In genomic region chr6:85232836-85233623, GRCm38 (mm10) we compare ENCODE assay signal across 16 mouse cellular contexts. TPM values are rescaled to one million over a fixed set of nuclear protein-coding genes. Genes with fewer than 3 reads are reported as not detected.
DNase-seq lines count a peak whose midpoint lies in the region; ATAC-seq lines count a peak whose summit lies in the region.
"Had no signal": no experiment of that assay in that cellular context is flagged by ENCODE, and none has a peak within 500 bp of the region (broad histone marks: within the 10 kb centered on the region; RNA-seq: fewer than 3 reads in every experiment).

No protein-coding gene starts in this region.

- H3K4me3 ChIP-seq in forebrain, embryonic 10.5 days: no peak overlapping the region
- H3K4me3 ChIP-seq in forebrain, embryonic 13.5 days: no peak overlapping the region
- H3K4me3 ChIP-seq in midbrain, embryonic 13.5 days (replicated peaks): no peak overlapping the region
- H3K4me3 ChIP-seq in midbrain, embryonic 16.5 days (ENCODE audit: low read depth, low read length): no peak overlapping the region
- H3K4me3 ChIP-seq in intestine, embryonic 16.5 days (ENCODE audit: low read length): no peak overlapping the region
- H3K4me3 ChIP-seq: heart, embryonic 13.5 days; liver, embryonic 12.5 days had no signal

- DNase-seq in forebrain, embryonic 10.5 days (ENCODE audit: extremely low spot score, low spot score): no peak
- DNase-seq in embryo, embryonic 10.5 days (ENCODE audit: low spot score): no peak
- DNase-seq: cerebellum, postnatal 14 days; heart, postnatal 4 days; lung, postnatal 10 days; thymus, postnatal 14 days had no signal

- H3K27me3 ChIP-seq in forebrain, embryonic 10.5 days (ENCODE audit: poor library complexity, severe bottlenecking): peaks cover 65% of the 10 kb centered on the region
- H3K27me3 ChIP-seq in forebrain, embryonic 13.5 days: no peaks in the 10 kb centered on the region
- 0 out of 2 replicates have a peak, but pooled peaks cover 3% of the 10 kb centered on the region for H3K27me3 ChIP-seq in midbrain, embryonic 13.5 days
- H3K27me3 ChIP-seq in midbrain, embryonic 16.5 days (ENCODE audit: control insufficient read depth, insufficient read depth, low read depth, low read length): no peaks in the 10 kb centered on the region
- H3K27me3 ChIP-seq in intestine, embryonic 16.5 days (replicated peaks; ENCODE audit: control insufficient read depth, insufficient read depth, low read length): no peaks in the 10 kb centered on the region
- H3K27me3 ChIP-seq: Patski had no signal

- peaks cover 6% of the 10 kb centered on the region; the same call in 1 of the 2 replicates for H3K36me3 ChIP-seq in forebrain, embryonic 10.5 days (replicated peaks)
- H3K36me3 ChIP-seq in forebrain, embryonic 13.5 days (ENCODE audit: poor library complexity, severe bottlenecking): no peaks in the 10 kb centered on the region
- H3K36me3 ChIP-seq in midbrain, embryonic 13.5 days: no peaks in the 10 kb centered on the region
- no peaks in the 10 kb centered on the region for H3K36me3 ChIP-seq in midbrain, embryonic 16.5 days (ENCODE audit: control insufficient read depth, insufficient read depth, low read length)
- no peaks in the 10 kb centered on the region for H3K36me3 ChIP-seq in intestine, embryonic 16.5 days (ENCODE audit: control insufficient read depth, insufficient read depth, low read length)
- H3K36me3 ChIP-seq: heart, embryonic 13.5 days; liver, embryonic 12.5 days had no signal

- H3K4me1 ChIP-seq in forebrain, embryonic 10.5 days: peaks cover 62% of the 10 kb centered on the region
- H3K4me1 ChIP-seq in forebrain, embryonic 13.5 days: peaks cover 60% of the 10 kb centered on the region
- H3K4me1 ChIP-seq in midbrain, embryonic 13.5 days (replicated peaks): peaks cover 26% of the 10 kb centered on the region
- H3K4me1 ChIP-seq in midbrain, embryonic 16.5 days (ENCODE audit: control insufficient read depth, insufficient read depth, low read length): no peaks in the 10 kb centered on the region
- H3K4me1 ChIP-seq in intestine, embryonic 16.5 days (ENCODE audit: control insufficient read depth, insufficient read depth, low read length): peaks cover 12% of the 10 kb centered on the region; the same call in 1 of the 2 replicates

- 45% methylated on average over 7 of the region's 7 CpGs for WGBS in forebrain, embryonic 10.5 days
- 51% methylated on average over 7 of the region's 7 CpGs for WGBS in forebrain, embryonic 13.5 days
- 43% methylated on average over 7 of the region's 7 CpGs for WGBS in midbrain, embryonic 13.5 days
- 44% methylated on average over 7 of the region's 7 CpGs for WGBS in midbrain, embryonic 16.5 days
- 25% methylated on average over 7 of the region's 7 CpGs for WGBS in intestine, embryonic 16.5 days

- no peaks in the 10 kb centered on the region for H3K9me3 ChIP-seq in forebrain, embryonic 10.5 days
- no peaks in the 10 kb centered on the region for H3K9me3 ChIP-seq in forebrain, embryonic 13.5 days (replicated peaks)
- H3K9me3 ChIP-seq in midbrain, embryonic 13.5 days: no peaks in the 10 kb centered on the region
- no peaks in the 10 kb centered on the region for H3K9me3 ChIP-seq in midbrain, embryonic 16.5 days (replicated peaks; ENCODE audit: control insufficient read depth, low read length, poor library complexity, severe bottlenecking)
- H3K9me3 ChIP-seq in intestine, embryonic 16.5 days (ENCODE audit: control insufficient read depth, low read length): no peaks in the 10 kb centered on the region
- H3K9me3 ChIP-seq: heart, embryonic 13.5 days; liver, embryonic 12.5 days had no signal

- no peak for ATAC-seq in forebrain, embryonic 13.5 days
- no peak for ATAC-seq in midbrain, embryonic 13.5 days
- no peak for ATAC-seq in midbrain, embryonic 16.5 days
- peak; percentile 74 for ATAC-seq in intestine, embryonic 16.5 days
- no peak for ATAC-seq in erythroblast, adult 5-6 weeks (replicated peaks; ENCODE audit: low FRiP score, poor library complexity, severe bottlenecking)
- ATAC-seq: liver, embryonic 12.5 days; Patski had no signal

- H3K4me2 ChIP-seq in forebrain, embryonic 13.5 days: no peak overlapping the region
- H3K4me2 ChIP-seq in midbrain, embryonic 13.5 days (replicated peaks): no peak overlapping the region
- H3K4me2 ChIP-seq in midbrain, embryonic 16.5 days (ENCODE audit: low read length): no peak overlapping the region
- no peak overlapping the region for H3K4me2 ChIP-seq in intestine, embryonic 16.5 days (ENCODE audit: low read depth, low read length)
- H3K4me2 ChIP-seq: heart, embryonic 13.5 days; liver, embryonic 12.5 days; midbrain, embryonic 11.5 days had no signal

- no peak overlapping the region for H3K9ac ChIP-seq in forebrain, embryonic 13.5 days
- H3K9ac ChIP-seq in midbrain, embryonic 13.5 days (replicated peaks): 0 out of 2 replicates have a peak overlapping the region, but pooled peaks have one; percentile 11
- no peak overlapping the region for H3K9ac ChIP-seq in midbrain, embryonic 16.5 days (ENCODE audit: low read depth, low read length)
- H3K9ac ChIP-seq in intestine, embryonic 16.5 days (ENCODE audit: low read depth, low read length): no peak overlapping the region
- H3K9ac ChIP-seq: heart, embryonic 13.5 days; liver, embryonic 12.5 days had no signal

- H3K27ac ChIP-seq in forebrain, embryonic 10.5 days: peak overlapping the region; percentile 63
- no peak overlapping the region for H3K27ac ChIP-seq in forebrain, embryonic 13.5 days
- H3K27ac ChIP-seq in midbrain, embryonic 13.5 days: no peak overlapping the region
- H3K27ac ChIP-seq in midbrain, embryonic 16.5 days (ENCODE audit: low read length): no peak overlapping the region
- H3K27ac ChIP-seq in intestine, embryonic 16.5 days (ENCODE audit: low read length): no peak overlapping the region
- H3K27ac ChIP-seq: heart, embryonic 13.5 days; liver, embryonic 12.5 days had no signal

RNA-seq across cellular contexts. Expression of gene Emx1, which starts 45.8 kb away (rescaled TPM):
- 26.5 and 35.8 TPM in 2 replicates for polyA plus RNA-seq in forebrain, embryonic 10.5 days (2016; fragmentation: Nextera tagmentation; extraction: Ambion mirVana)
- 77.6 and 83.4 TPM in 2 replicates for polyA plus RNA-seq in forebrain, embryonic 13.5 days (2015; fragmentation: Nextera tagmentation; extraction: Ambion mirVana)
- polyA plus RNA-seq in midbrain, embryonic 13.5 days (2015; fragmentation: Nextera tagmentation; extraction: Ambion mirVana): 1.8 and 7.2 TPM in 2 replicates
- polyA plus RNA-seq in midbrain, embryonic 16.5 days (2015; fragmentation: Nextera tagmentation; extraction: Ambion mirVana): 0.75 and 1.2 TPM in 2 replicates
- polyA plus RNA-seq in intestine, embryonic 16.5 days (2015; fragmentation: Nextera tagmentation; extraction: Ambion mirVana): 0.10 TPM in 1 of 2 replicates, not detected in the other
- total RNA-seq in erythroblast, adult 5-6 weeks (2015; ENCODE audit: low replicate concordance): not detected in 2 replicates
- not detected in 2 replicates for total RNA-seq in erythroblast, adult 5-6 weeks (2017; ENCODE audit: low replicate concordance)
- total RNA-seq: granulocyte monocyte progenitor cell, adult 5-6 weeks; heart, postnatal 4 days had no signal
- polyA plus RNA-seq: heart, embryonic 13.5 days; liver, embryonic 12.5 days; Patski had no signal
